Comparison of ENCODE assay signal across 14 mouse cellular contexts in genomic region chr9:98976520-98976919, GRCm38 (mm10). TPM values are rescaled to one million over a fixed set of nuclear protein-coding genes. Genes with fewer than 3 reads are reported as not detected.
A peak's percentile ranks its signal among the peaks of the same experiment; 100 is the strongest.
DNase-seq lines count a peak whose midpoint lies in the region; ATAC-seq and TF ChIP-seq lines count a peak whose summit lies in the region.
"Had no signal": no experiment of that assay in that cellular context is flagged by ENCODE, and none has a peak within 500 bp of the region (broad histone marks: within the 10 kb centered on the region; RNA-seq: fewer than 3 reads in every experiment).

No protein-coding gene starts in this region.

- H3K4me2 ChIP-seq in kidney, postnatal 0 days (ENCODE audit: low read length) = no peak overlapping the region
- H3K4me2 ChIP-seq in CH12.LX (ENCODE audit: insufficient read depth, low read depth, poor library complexity, severe bottlenecking) = no peak overlapping the region
- H3K4me2 ChIP-seq: neural tube, embryonic 12.5 days had no signal

- H3K27ac ChIP-seq in kidney, postnatal 0 days = no peak overlapping the region
- H3K27ac ChIP-seq in CH12.LX (ENCODE audit: insufficient read depth, low read depth) (no peak overlapping the region), MEL (ENCODE audit: control insufficient read depth, low read depth, low read length) (no peak overlapping the region)
- H3K27ac ChIP-seq: embryonic facial prominence, embryonic 10.5 days; neural tube, embryonic 12.5 days had no signal

- dilution Hi-C loops in CH12.LX (cut with MboI; ENCODE audit: extremely low pct_ligation_motif_present, extremely low pct_unique_long_range_greater_than_20kb, low sequenced_read_pairs) = no loop called here

- no peaks in the 10 kb centered on the region for H3K36me3 ChIP-seq in kidney, postnatal 0 days (ENCODE audit: insufficient read depth, low read length)
- H3K36me3 ChIP-seq in CH12.LX (replicated peaks in 1 of 2; ENCODE audit: control insufficient read depth in 1 of 2, insufficient read depth in 1 of 2, low read length in 1 of 2) = no peaks in the 10 kb centered on the region
- H3K36me3 ChIP-seq in MEL (ENCODE audit: control insufficient read depth in 1 of 2, insufficient read depth in 2 of 2, low read length in 2 of 2) = no peaks in the 10 kb centered on the region
- H3K36me3 ChIP-seq: embryonic facial prominence, embryonic 10.5 days; neural tube, embryonic 12.5 days had no signal

- H3K27me3 ChIP-seq in kidney, postnatal 0 days (ENCODE audit: insufficient read depth, low read length) = peaks cover 49% of the 10 kb centered on the region
- H3K27me3 ChIP-seq in CH12.LX (replicated peaks) (peaks cover 17% of the 10 kb centered on the region), MEL (ENCODE audit: control insufficient read depth in 1 of 2, insufficient read depth in 2 of 2, low read length in 2 of 2) (peaks cover 0 to 4% of the 10 kb centered on the region in 2 experiments; a peak in 2 of 4 replicates)

- ATAC-seq in kidney, postnatal 0 days (replicated peaks; ENCODE audit: low FRiP score, low read depth) = no peak
- ATAC-seq in megakaryocyte progenitor cell, adult 5-6 weeks (replicated peaks; ENCODE audit: poor library complexity) = peak; percentile 69
- ATAC-seq: forebrain, embryonic 16.5 days had no signal

- no peak overlapping the region for H3K4me3 ChIP-seq in kidney, postnatal 0 days (replicated peaks; ENCODE audit: low read depth, low read length)
- H3K4me3 ChIP-seq in CH12.LX (replicated peaks in 1 of 3; ENCODE audit: low read depth in 2 of 3, low read length in 2 of 3, poor library complexity in 1 of 3) (no peak overlapping the region), MEL (ENCODE audit: control insufficient read depth in 1 of 2, insufficient read depth in 1 of 2, low read depth in 2 of 2, low read length in 2 of 2) (no peak overlapping the region)
- H3K4me3 ChIP-seq: embryonic facial prominence, embryonic 10.5 days; neural tube, embryonic 12.5 days had no signal

- peak; percentile 65 for TF ChIP-seq CTCF in kidney, postnatal 0 days (IDR thresholded peaks at IDR 0.05; ENCODE audit: low read depth)
- TF ChIP-seq CTCF in CH12.LX (conservative IDR thresholded peaks at IDR 0.05 in 1 of 2, IDR thresholded peaks at IDR 0.05 in 1 of 2; ENCODE audit: low read depth in 2 of 2, low read length in 2 of 2) (peak; percentile 42 to 76; a peak in 3 of 4 replicates), MEL (IDR thresholded peaks at IDR 0.05 in 2 of 3, conservative IDR thresholded peaks at IDR 0.05 in 1 of 3; ENCODE audit: control insufficient read depth in 1 of 3, insufficient read depth in 1 of 3, low read depth in 2 of 3, low read length in 3 of 3, poor library complexity in 1 of 3, severe bottlenecking in 1 of 3) (peak; percentile 47 to 63 (median 54))

- in situ Hi-C loops in CH12.LX (cut with MboI; ENCODE audit: low pct_ligation_motif_present, low pct_unique_long_range_greater_than_20kb, low sequenced_read_pairs) = no loop called here

- H3K4me1 ChIP-seq in kidney, postnatal 0 days (replicated peaks; ENCODE audit: insufficient read depth, low read length) = 0 out of 2 replicates have a peak, but pooled peaks cover 3% of the 10 kb centered on the region
- H3K4me1 ChIP-seq in CH12.LX (ENCODE audit: control insufficient read depth in 1 of 2, insufficient read depth in 2 of 2) = peaks cover 0 to 5% of the 10 kb centered on the region in 2 experiments; a peak in 1 of 4 replicates
- no peaks in the 10 kb centered on the region; a peak in 1 of 4 replicates for H3K4me1 ChIP-seq in MEL (ENCODE audit: control insufficient read depth in 1 of 2, insufficient read depth in 2 of 2, low read length in 2 of 2)

- TF ChIP-seq POLR2A in CH12.LX (IDR thresholded peaks at IDR 0.05; ENCODE audit: low read depth, low read length) (no peak), MEL (IDR thresholded peaks at IDR 0.05; ENCODE audit: control insufficient read depth in 1 of 2, insufficient read depth in 1 of 2, low read depth in 1 of 2, low read length in 2 of 2, poor library complexity in 1 of 2) (no peak)

- no peaks in the 10 kb centered on the region for H3K79me2 ChIP-seq in CH12.LX (replicated peaks; ENCODE audit: control insufficient read depth, extremely low read depth, insufficient read depth, poor library complexity, severe bottlenecking)
- no peaks in the 10 kb centered on the region for H3K79me2 ChIP-seq in MEL (ENCODE audit: control insufficient read depth, insufficient read depth, low read length, poor library complexity)

- TF ChIP-seq EP300 in CH12.LX (IDR thresholded peaks at IDR 0.05; ENCODE audit: low read length) (no peak), MEL (IDR thresholded peaks at IDR 0.05; ENCODE audit: low read depth in 1 of 2, low read length in 2 of 2) (no peak)

- H3K9me3 ChIP-seq in kidney, postnatal 0 days (replicated peaks; ENCODE audit: low read length) = no peaks in the 10 kb centered on the region
- H3K9me3 ChIP-seq in CH12.LX (replicated peaks; ENCODE audit: low read length) (no peaks in the 10 kb centered on the region), MEL (replicated peaks; ENCODE audit: insufficient read depth, low read length) (no peaks in the 10 kb centered on the region)
- H3K9me3 ChIP-seq: embryonic facial prominence, embryonic 10.5 days; neural tube, embryonic 12.5 days had no signal

- H3K9ac ChIP-seq in kidney, postnatal 0 days (ENCODE audit: low read depth, low read length) = no peak overlapping the region
- H3K9ac ChIP-seq in CH12.LX (ENCODE audit: insufficient read depth, low read depth) (no peak overlapping the region), MEL (ENCODE audit: control insufficient read depth, low read depth, low read length, poor library complexity, severe bottlenecking) (no peak overlapping the region)
- H3K9ac ChIP-seq: neural tube, embryonic 12.5 days had no signal

- TF ChIP-seq RAD21 in CH12.LX (IDR thresholded peaks at IDR 0.05; ENCODE audit: low read depth, low read length) (peak; percentile 76), MEL (IDR thresholded peaks at IDR 0.05; ENCODE audit: low read depth, low read length) (peak; percentile 62)

- DNase-seq in kidney, postnatal 0 days (ENCODE audit: low spot score) = no peak
- DNase-seq in kidney, adult 18-20 months = no peak
- DNase-seq in CH12.LX (ENCODE audit: extremely low read depth) = peak; percentile 28
- peak; percentile 24 for DNase-seq in MEL (ENCODE audit: low read depth, low spot score)
- no peak for DNase-seq in frontal cortex, postnatal 25 days (ENCODE audit: low spot score in 2 of 2)
- no peak for DNase-seq in kidney, postnatal 14 days
- DNase-seq: left cerebral cortex, postnatal 4 days; lung, postnatal 36 days had no signal

- 45% methylated on average over 5 of the region's 5 CpGs for WGBS in kidney, postnatal 0 days

TF ChIP-seq in CH12.LX, 34 proteins besides CTCF, POLR2A, EP300 and RAD21:
- peak; percentile 61 for TF ChIP-seq SMC3 (IDR thresholded peaks at IDR 0.05; ENCODE audit: low read depth, low read length)
- no peak for TF ChIP-seq UBTF (IDR thresholded peaks at IDR 0.05; ENCODE audit: low read depth, low read length)
TF ChIP-seq in CH12.LX: peak in this region for 1.

TF ChIP-seq in MEL, 35 proteins besides CTCF, POLR2A, EP300 and RAD21:
- TF ChIP-seq CHD1 (IDR thresholded peaks at IDR 0.05; ENCODE audit: low read depth, low read length) (no peak), USF2 (IDR thresholded peaks at IDR 0.05; ENCODE audit: borderline replicate concordance in 1 of 2, insufficient read depth in 1 of 2, low read depth in 1 of 2, low read length in 2 of 2) (no peak), SMC3 (IDR thresholded peaks at IDR 0.05; ENCODE audit: low read depth, low read length) (peak; percentile 56), MAZ (IDR thresholded peaks at IDR 0.05; ENCODE audit: low read depth, low read length) (no peak), GABPA (IDR thresholded peaks at IDR 0.05; ENCODE audit: low read depth, low read length) (no peak), ZC3H11A (IDR thresholded peaks at IDR 0.05; ENCODE audit: low read depth, low read length) (0 out of 2 replicates have a peak, but pooled peaks have one; percentile 29), JUND (IDR thresholded peaks at IDR 0.05; ENCODE audit: low read depth, low read length) (no peak), GATA1 (IDR thresholded peaks at IDR 0.05; ENCODE audit: low read depth, low read length) (no peak), ZKSCAN1 (IDR thresholded peaks at IDR 0.05; ENCODE audit: low read depth, low read length) (no peak), MAFK (IDR thresholded peaks at IDR 0.05; ENCODE audit: borderline replicate concordance, low read depth, low read length) (no peak), TBP (IDR thresholded peaks at IDR 0.05; ENCODE audit: low read depth, low read length) (no peak)
TF ChIP-seq in MEL: peak in this region for 2.

RNA-seq across cellular contexts. Expression of gene Faim, which starts 9.7 kb away (rescaled TPM):
- polyA plus RNA-seq in kidney, postnatal 0 days (2015; fragmentation: Nextera tagmentation; extraction: Ambion mirVana) = 59.1 and 61.3 TPM in 2 replicates
- total RNA-seq in CH12.LX (2012; rRNA removed) (34.5 and 35.7 TPM in 2 replicates), CH12.LX (2014; rRNA removed) (52.4 and 57.9 TPM in 2 replicates), MEL (2012; rRNA removed) (29.2 and 30.7 TPM in 2 replicates)
- polyA plus RNA-seq in CH12.LX (2012; ENCODE audit: insufficient read length, low read depth) (83.5 and 87.7 TPM in 2 replicates), MEL (2012; ENCODE audit: insufficient read depth in 1 of 2, insufficient read length in 2 of 2, low read depth in 1 of 2, low replicate concordance in 2 of 2, missing spikeins in 1 of 2) (10 to 100 TPM in 1 of 2 experiments, not detected in 1; 53.6 TPM)
- total RNA-seq in megakaryocyte progenitor cell, adult 5-6 weeks (2015) = 45.6 and 51.6 TPM in 2 replicates
- 115 and 117 TPM in 2 replicates for total RNA-seq in megakaryocyte progenitor cell, adult 5-6 weeks (2017)

RNA-seq across cellular contexts. Expression of gene Foxl2, which starts 21.4 kb away (rescaled TPM):
- polyA plus RNA-seq in kidney, postnatal 0 days (2015; fragmentation: Nextera tagmentation; extraction: Ambion mirVana) = not detected in 2 replicates
- total RNA-seq in CH12.LX (2012; rRNA removed) (not detected in 2 replicates), CH12.LX (2014; rRNA removed) (not detected in 2 replicates), MEL (2012; rRNA removed) (not detected in 2 replicates)
- polyA plus RNA-seq in CH12.LX (2012; ENCODE audit: insufficient read length, low read depth) (not detected in 2 replicates), MEL (2012; ENCODE audit: insufficient read depth in 1 of 2, insufficient read length in 2 of 2, low read depth in 1 of 2, low replicate concordance in 2 of 2, missing spikeins in 1 of 2) (not detected)
- not detected in 2 replicates for total RNA-seq in megakaryocyte progenitor cell, adult 5-6 weeks (2015)
- total RNA-seq in megakaryocyte progenitor cell, adult 5-6 weeks (2017) = not detected in 2 replicates
- polyA plus RNA-seq: heart, embryonic 14.5 days had no signal

RNA-seq across cellular contexts. Expression of gene Gm1123, which starts 59.0 kb away (rescaled TPM):
- polyA plus RNA-seq in kidney, postnatal 0 days (2015; fragmentation: Nextera tagmentation; extraction: Ambion mirVana) = 0.71 and 0.76 TPM in 2 replicates
- total RNA-seq in CH12.LX (2012; rRNA removed) (not detected in 2 replicates), CH12.LX (2014; rRNA removed) (not detected in 2 replicates), MEL (2012; rRNA removed) (not detected in 2 replicates)
- polyA plus RNA-seq in CH12.LX (2012; ENCODE audit: insufficient read length, low read depth) (not detected in 2 replicates), MEL (2012; ENCODE audit: insufficient read depth in 1 of 2, insufficient read length in 2 of 2, low read depth in 1 of 2, low replicate concordance in 2 of 2, missing spikeins in 1 of 2) (not detected)
- not detected in 2 replicates for total RNA-seq in megakaryocyte progenitor cell, adult 5-6 weeks (2015)
- not detected in 2 replicates for total RNA-seq in megakaryocyte progenitor cell, adult 5-6 weeks (2017)
- total RNA-seq: layer of hippocampus, adult 18-20 months; left cerebral cortex, postnatal 4 days had no signal
- polyA plus RNA-seq: embryonic facial prominence, embryonic 10.5 days; forebrain, embryonic 16.5 days; neural tube, embryonic 12.5 days had no signal

Comparison
In these comparisons a context has a peak if more than half of its experiments do, and no peak if none do; other contexts are left out.
1. DNase-seq: peak in CH12.LX (single experiment) and MEL (single experiment); none in kidney, postnatal 0 days (single experiment), kidney, adult 18-20 months (single experiment), frontal cortex, postnatal 25 days (0 of 2) and kidney, postnatal 14 days (single experiment).
2. Peak in every context shown above with its lines, with median percentiles within 50 percentile points of each other: CTCF ChIP-seq.